ENCODE assay signal across 13 mouse cellular contexts in the genomic region with DNA sequence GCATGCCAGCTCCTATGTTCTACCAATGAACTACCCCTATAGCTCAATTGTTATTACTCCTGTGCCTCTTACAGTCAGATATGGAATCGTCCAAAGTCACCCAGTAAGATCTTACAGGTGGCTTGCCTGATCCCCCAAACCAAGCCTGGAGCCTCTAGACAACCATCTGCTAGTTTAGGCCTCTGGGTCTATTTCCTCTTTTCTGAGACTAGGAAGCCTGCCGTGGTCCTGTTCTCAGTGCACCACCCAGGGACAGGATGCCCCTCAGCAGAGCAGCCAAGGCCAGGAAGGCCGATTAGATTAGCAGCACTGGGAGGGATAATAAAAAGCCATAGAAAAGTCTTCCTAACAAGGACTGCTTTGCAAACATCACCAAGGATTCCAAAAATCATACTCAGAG. TPM values are rescaled to one million over a fixed set of nuclear protein-coding genes. Genes with fewer than 3 reads are reported as not detected.
DNase-seq lines count a peak whose midpoint lies in the region; ATAC-seq and TF ChIP-seq lines count a peak whose summit lies in the region.
"Had no signal": no experiment of that assay in that cellular context is flagged by ENCODE, and none has a peak within 500 bp of the region (broad histone marks: within the 10 kb centered on the region; RNA-seq: fewer than 3 reads in every experiment).

No protein-coding gene starts in this region.

- no peak for DNase-seq in heart, adult 8-10 months (ENCODE audit: low spot score)
- peak; percentile 80 for DNase-seq in midbrain, embryonic 11.5 days (ENCODE audit: low spot score, missing footprints)
- DNase-seq in midbrain, postnatal 0 days (ENCODE audit: low spot score): no peak
- peak; percentile 94 for DNase-seq in MEL (ENCODE audit: low read depth, low spot score)
- no peak for DNase-seq in liver, embryonic 14.5 days (ENCODE audit: low read depth in 3 of 3, low spot score in 3 of 3)
- no peak for DNase-seq in adrenal gland, postnatal 4 days (ENCODE audit: low spot score in 2 of 2)
- DNase-seq in gastrocnemius, postnatal 25 days: no peak
- DNase-seq: adrenal gland, postnatal 14 days; B cell, adult 2 months; cerebellum, postnatal 10 days; right cerebral cortex, postnatal 14 days had no signal

- H3K79me2 ChIP-seq in MEL (ENCODE audit: control insufficient read depth, insufficient read depth, low read length, poor library complexity): peaks cover 13% of the 10 kb centered on the region

- no peaks in the 10 kb centered on the region for H3K9me3 ChIP-seq in heart, embryonic 12.5 days (replicated peaks)
- no peaks in the 10 kb centered on the region for H3K9me3 ChIP-seq in midbrain, embryonic 11.5 days (ENCODE audit: control insufficient read depth, low read length)
- no peaks in the 10 kb centered on the region for H3K9me3 ChIP-seq in midbrain, postnatal 0 days (ENCODE audit: low read length)
- H3K9me3 ChIP-seq in MEL (replicated peaks; ENCODE audit: insufficient read depth, low read length): no peaks in the 10 kb centered on the region
- H3K9me3 ChIP-seq in liver, embryonic 14.5 days (ENCODE audit: control insufficient read depth, low read length): no peaks in the 10 kb centered on the region
- H3K9me3 ChIP-seq: limb, embryonic 12.5 days had no signal

- peaks cover 8% of the 10 kb centered on the region; the same call in 1 of the 2 replicates for H3K36me3 ChIP-seq in heart, embryonic 12.5 days
- no peaks in the 10 kb centered on the region for H3K36me3 ChIP-seq in midbrain, embryonic 11.5 days (ENCODE audit: control insufficient read depth, insufficient read depth, low read length)
- peaks cover 5% of the 10 kb centered on the region; the same call in 1 of the 2 replicates for H3K36me3 ChIP-seq in midbrain, postnatal 0 days (ENCODE audit: insufficient read depth, low read length)
- H3K36me3 ChIP-seq in MEL (ENCODE audit: control insufficient read depth in 1 of 2, insufficient read depth in 2 of 2, low read length in 2 of 2): peaks cover 0 to 20% of the 10 kb centered on the region in 2 experiments; a peak in 2 of 4 replicates
- no peaks in the 10 kb centered on the region for H3K36me3 ChIP-seq in liver, embryonic 14.5 days (replicated peaks; ENCODE audit: control insufficient read depth, insufficient read depth, low read depth)

- no peak overlapping the region for H3K9ac ChIP-seq in heart, embryonic 12.5 days
- H3K9ac ChIP-seq in midbrain, embryonic 11.5 days (ENCODE audit: low read length): no peak overlapping the region
- no peak overlapping the region for H3K9ac ChIP-seq in midbrain, postnatal 0 days (replicated peaks; ENCODE audit: low read length, poor library complexity, severe bottlenecking)
- peak overlapping the region; percentile 87 for H3K9ac ChIP-seq in MEL (ENCODE audit: control insufficient read depth, low read depth, low read length, poor library complexity, severe bottlenecking)
- no peak overlapping the region for H3K9ac ChIP-seq in liver, embryonic 14.5 days (replicated peaks)

- TF ChIP-seq POLR2A in MEL (IDR thresholded peaks at IDR 0.05; ENCODE audit: control insufficient read depth in 1 of 2, insufficient read depth in 1 of 2, low read depth in 1 of 2, low read length in 2 of 2, poor library complexity in 1 of 2): peak in 1 of 2 experiments; percentile 69; a peak in 1 of 4 replicates

- peak in 1 of 2 experiments; percentile 56 for TF ChIP-seq EP300 in MEL (IDR thresholded peaks at IDR 0.05; ENCODE audit: low read depth in 1 of 2, low read length in 2 of 2)
- no peak for TF ChIP-seq EP300 in liver, embryonic 14.5 days (IDR thresholded peaks at IDR 0.05; ENCODE audit: low read depth)

- H3K4me1 ChIP-seq in heart, embryonic 12.5 days (replicated peaks): 0 out of 2 replicates have a peak, but pooled peaks cover 4% of the 10 kb centered on the region
- no peaks in the 10 kb centered on the region for H3K4me1 ChIP-seq in midbrain, embryonic 11.5 days (ENCODE audit: control insufficient read depth, insufficient read depth, low read length)
- H3K4me1 ChIP-seq in midbrain, postnatal 0 days (ENCODE audit: insufficient read depth, low read length): no peaks in the 10 kb centered on the region
- peaks cover 2 to 28% of the 10 kb centered on the region in 2 experiments for H3K4me1 ChIP-seq in MEL (ENCODE audit: control insufficient read depth in 1 of 2, insufficient read depth in 2 of 2, low read length in 2 of 2)
- H3K4me1 ChIP-seq in liver, embryonic 14.5 days (replicated peaks; ENCODE audit: control insufficient read depth in 2 of 2, insufficient read depth in 2 of 2, low read length in 1 of 2): peaks cover 11 to 16% of the 10 kb centered on the region in 2 experiments

- TF ChIP-seq CTCF in midbrain, postnatal 0 days (IDR thresholded peaks at IDR 0.05): no peak
- no peak for TF ChIP-seq CTCF in MEL (IDR thresholded peaks at IDR 0.05 in 2 of 3, conservative IDR thresholded peaks at IDR 0.05 in 1 of 3; ENCODE audit: control insufficient read depth in 1 of 3, insufficient read depth in 1 of 3, low read depth in 2 of 3, low read length in 3 of 3, poor library complexity in 1 of 3, severe bottlenecking in 1 of 3)
- TF ChIP-seq CTCF in liver, embryonic 14.5 days (IDR thresholded peaks at IDR 0.05; ENCODE audit: low read depth): no peak

- H3K4me2 ChIP-seq in heart, embryonic 12.5 days: no peak overlapping the region
- no peak overlapping the region for H3K4me2 ChIP-seq in midbrain, embryonic 11.5 days
- H3K4me2 ChIP-seq in midbrain, postnatal 0 days (ENCODE audit: low read depth, low read length, poor library complexity, severe bottlenecking): no peak overlapping the region
- peak overlapping the region; percentile 74; the same call in 1 of the 2 replicates for H3K4me2 ChIP-seq in liver, embryonic 14.5 days (ENCODE audit: low read depth)

- H3K27me3 ChIP-seq in heart, embryonic 12.5 days (replicated peaks): no peaks in the 10 kb centered on the region
- no peaks in the 10 kb centered on the region for H3K27me3 ChIP-seq in midbrain, embryonic 11.5 days (ENCODE audit: control insufficient read depth, insufficient read depth, low read length)
- no peaks in the 10 kb centered on the region for H3K27me3 ChIP-seq in midbrain, postnatal 0 days (ENCODE audit: insufficient read depth, low read length)
- no peaks in the 10 kb centered on the region for H3K27me3 ChIP-seq in MEL (ENCODE audit: control insufficient read depth in 1 of 2, insufficient read depth in 2 of 2, low read length in 2 of 2)
- H3K27me3 ChIP-seq in liver, embryonic 14.5 days (ENCODE audit: control insufficient read depth, insufficient read depth, low read length): no peaks in the 10 kb centered on the region; the same call in 1 of the 2 replicates
- H3K27me3 ChIP-seq: limb, embryonic 12.5 days had no signal

- 64% methylated on average over 3 of the region's 3 CpGs for WGBS in heart, embryonic 12.5 days
- 90% methylated on average over 3 of the region's 3 CpGs for WGBS in midbrain, embryonic 11.5 days
- WGBS in midbrain, postnatal 0 days: 83% methylated on average over 3 of the region's 3 CpGs
- 11% methylated on average over 3 of the region's 3 CpGs for WGBS in liver, embryonic 14.5 days (ENCODE audit: insufficient replicate concordance)

- peak overlapping the region; percentile 74 for H3K27ac ChIP-seq in heart, embryonic 12.5 days (ENCODE audit: poor library complexity, severe bottlenecking)
- H3K27ac ChIP-seq in midbrain, embryonic 11.5 days (ENCODE audit: low read depth, low read length): no peak overlapping the region
- no peak overlapping the region; the same call in 1 of the 2 replicates for H3K27ac ChIP-seq in midbrain, postnatal 0 days (ENCODE audit: low read depth, low read length)
- peak overlapping the region; percentile 98 for H3K27ac ChIP-seq in MEL (ENCODE audit: control insufficient read depth, low read depth, low read length)
- no peak overlapping the region for H3K27ac ChIP-seq in liver, embryonic 14.5 days

- no peak overlapping the region for H3K4me3 ChIP-seq in heart, embryonic 12.5 days
- H3K4me3 ChIP-seq in midbrain, embryonic 11.5 days (ENCODE audit: low read depth, low read length): no peak overlapping the region
- H3K4me3 ChIP-seq in midbrain, postnatal 0 days (ENCODE audit: low read depth, low read length): no peak overlapping the region
- peak overlapping the region; percentile 61; a peak in 3 of 4 replicates for H3K4me3 ChIP-seq in MEL (ENCODE audit: control insufficient read depth in 1 of 2, insufficient read depth in 1 of 2, low read depth in 2 of 2, low read length in 2 of 2)
- no peak overlapping the region for H3K4me3 ChIP-seq in liver, embryonic 14.5 days (ENCODE audit: insufficient read depth in 1 of 2, low read depth in 2 of 2, low read length in 2 of 2)

- TF ChIP-seq RAD21 in MEL (IDR thresholded peaks at IDR 0.05; ENCODE audit: low read depth, low read length): no peak

- ATAC-seq in heart, embryonic 12.5 days (ENCODE audit: insufficient number of reproducible peaks, low FRiP score): no peak
- ATAC-seq in midbrain, embryonic 11.5 days (ENCODE audit: low FRiP score): no peak
- no peak for ATAC-seq in midbrain, postnatal 0 days (ENCODE audit: low FRiP score)
- ATAC-seq in liver, embryonic 14.5 days (ENCODE audit: insufficient read depth): no peak

RNA-seq across cellular contexts. Expression of gene Wdr34, which starts 1.1 kb away (rescaled TPM):
- polyA plus RNA-seq in heart, embryonic 12.5 days (2016; fragmentation: Nextera tagmentation; extraction: Ambion mirVana): 15.8 and 15.9 TPM in 2 replicates
- total RNA-seq in heart, adult 8-10 months (2022): 1 to 10 TPM; 6.5 to 9.2 (median 7.8) TPM
- 25.5 and 25.9 TPM in 2 replicates for polyA plus RNA-seq in midbrain, embryonic 11.5 days (2014; fragmentation: Nextera tagmentation; extraction: Ambion mirVana)
- 87.3 and 96.1 TPM in 2 replicates for total RNA-seq in midbrain, postnatal 0 days (2014; rRNA removed)
- 76.2 and 82.7 TPM in 2 replicates for polyA plus RNA-seq in midbrain, postnatal 0 days (2015; fragmentation: Nextera tagmentation; extraction: Ambion mirVana)
- total RNA-seq in MEL (2012; rRNA removed): 49.3 and 53.1 TPM in 2 replicates
- 10 to 100 TPM in 1 of 2 experiments, not detected in 1; 78.3 TPM for polyA plus RNA-seq in MEL (2012; ENCODE audit: insufficient read depth in 1 of 2, insufficient read length in 2 of 2, low read depth in 1 of 2, low replicate concordance in 2 of 2, missing spikeins in 1 of 2)
- polyA plus RNA-seq in liver, embryonic 14.5 days (2012; rRNA removed): 5.6 and 5.8 TPM in 2 replicates
- polyA plus RNA-seq in liver, embryonic 14.5 days (2014; fragmentation: Nextera tagmentation; extraction: Ambion mirVana): 6.0 and 6.8 TPM in 2 replicates
- 10 to 100 TPM; 35.9 to 39.2 TPM for total RNA-seq in adrenal gland, postnatal 4 days (2021)
- 1 to 10 TPM; 3.3 to 3.4 TPM for total RNA-seq in gastrocnemius, postnatal 25 days (2021)

RNA-seq across cellular contexts. Expression of gene Set, which starts 7.3 kb away (rescaled TPM):
- 297 and 306 TPM in 2 replicates for polyA plus RNA-seq in heart, embryonic 12.5 days (2016; fragmentation: Nextera tagmentation; extraction: Ambion mirVana)
- total RNA-seq in heart, adult 8-10 months (2022): 100 to 1,000 TPM in 2 of 4 experiments, 10 to 100 TPM in 2; 98.3 to 109 (median 100) TPM
- polyA plus RNA-seq in midbrain, embryonic 11.5 days (2014; fragmentation: Nextera tagmentation; extraction: Ambion mirVana): 741 and 754 TPM in 2 replicates
- total RNA-seq in midbrain, postnatal 0 days (2014; rRNA removed): 190 and 269 TPM in 2 replicates
- 302 and 345 TPM in 2 replicates for polyA plus RNA-seq in midbrain, postnatal 0 days (2015; fragmentation: Nextera tagmentation; extraction: Ambion mirVana)
- total RNA-seq in MEL (2012; rRNA removed): 580 and 633 TPM in 2 replicates
- polyA plus RNA-seq in MEL (2012; ENCODE audit: insufficient read depth in 1 of 2, insufficient read length in 2 of 2, low read depth in 1 of 2, low replicate concordance in 2 of 2, missing spikeins in 1 of 2): 100 to 1,000 TPM; 250 to 973 TPM
- polyA plus RNA-seq in liver, embryonic 14.5 days (2012; rRNA removed): 56.1 and 159 TPM in 2 replicates
- polyA plus RNA-seq in liver, embryonic 14.5 days (2014; fragmentation: Nextera tagmentation; extraction: Ambion mirVana): 179 and 189 TPM in 2 replicates
- 100 to 1,000 TPM; 326 to 328 TPM for total RNA-seq in adrenal gland, postnatal 4 days (2021)
- 10 to 100 TPM; 75.4 to 85.1 TPM for total RNA-seq in gastrocnemius, postnatal 25 days (2021)

RNA-seq across cellular contexts. Expression of gene Pkn3, which starts 27.7 kb away (rescaled TPM):
- 19.6 and 21.5 TPM in 2 replicates for polyA plus RNA-seq in heart, embryonic 12.5 days (2016; fragmentation: Nextera tagmentation; extraction: Ambion mirVana)
- 10 to 100 TPM in 2 of 4 experiments, 1 to 10 TPM in 2; 9.0 to 11.2 (median 10.1) TPM for total RNA-seq in heart, adult 8-10 months (2022)
- polyA plus RNA-seq in midbrain, embryonic 11.5 days (2014; fragmentation: Nextera tagmentation; extraction: Ambion mirVana): 6.4 and 8.4 TPM in 2 replicates
- total RNA-seq in midbrain, postnatal 0 days (2014; rRNA removed): 1.7 and 2.4 TPM in 2 replicates
- polyA plus RNA-seq in midbrain, postnatal 0 days (2015; fragmentation: Nextera tagmentation; extraction: Ambion mirVana): 0.73 and 1.2 TPM in 2 replicates
- 2.0 and 2.9 TPM in 2 replicates for total RNA-seq in MEL (2012; rRNA removed)
- polyA plus RNA-seq in MEL (2012; ENCODE audit: insufficient read depth in 1 of 2, insufficient read length in 2 of 2, low read depth in 1 of 2, low replicate concordance in 2 of 2, missing spikeins in 1 of 2): 1 to 10 TPM in 1 of 2 experiments, not detected in 1; 5.8 TPM
- polyA plus RNA-seq in liver, embryonic 14.5 days (2012; rRNA removed): 3.0 and 3.5 TPM in 2 replicates
- 1.8 and 2.0 TPM in 2 replicates for polyA plus RNA-seq in liver, embryonic 14.5 days (2014; fragmentation: Nextera tagmentation; extraction: Ambion mirVana)
- total RNA-seq in adrenal gland, postnatal 4 days (2021): 10 to 100 TPM; 11.4 to 12.4 TPM
- total RNA-seq in gastrocnemius, postnatal 25 days (2021): 1 to 10 TPM; 3.8 to 5.4 TPM

RNA-seq across cellular contexts. Expression of gene Zdhhc12, which starts 43.6 kb away (rescaled TPM):
- polyA plus RNA-seq in heart, embryonic 12.5 days (2016; fragmentation: Nextera tagmentation; extraction: Ambion mirVana): 49.8 and 50.4 TPM in 2 replicates
- 1 to 10 TPM; 2.3 to 4.1 (median 3.6) TPM for total RNA-seq in heart, adult 8-10 months (2022)
- 28.0 and 30.6 TPM in 2 replicates for polyA plus RNA-seq in midbrain, embryonic 11.5 days (2014; fragmentation: Nextera tagmentation; extraction: Ambion mirVana)
- 17.7 and 30.7 TPM in 2 replicates for total RNA-seq in midbrain, postnatal 0 days (2014; rRNA removed)
- polyA plus RNA-seq in midbrain, postnatal 0 days (2015; fragmentation: Nextera tagmentation; extraction: Ambion mirVana): 23.8 and 28.9 TPM in 2 replicates
- 22.6 and 25.1 TPM in 2 replicates for total RNA-seq in MEL (2012; rRNA removed)
- polyA plus RNA-seq in MEL (2012; ENCODE audit: insufficient read depth in 1 of 2, insufficient read length in 2 of 2, low read depth in 1 of 2, low replicate concordance in 2 of 2, missing spikeins in 1 of 2): 10 to 100 TPM in 1 of 2 experiments, not detected in 1; 42.1 TPM
- 23.4 and 25.5 TPM in 2 replicates for polyA plus RNA-seq in liver, embryonic 14.5 days (2012; rRNA removed)
- 17.4 and 21.5 TPM in 2 replicates for polyA plus RNA-seq in liver, embryonic 14.5 days (2014; fragmentation: Nextera tagmentation; extraction: Ambion mirVana)
- total RNA-seq in adrenal gland, postnatal 4 days (2021): 10 to 100 TPM; 17.5 to 18.5 TPM
- total RNA-seq in gastrocnemius, postnatal 25 days (2021): 1 to 10 TPM; 2.4 to 3.1 TPM

Comparison
In these comparisons a context has a peak if more than half of its experiments do, and no peak if none do; other contexts are left out.
1. DNase-seq: peak in midbrain, embryonic 11.5 days (single experiment) and MEL (single experiment); none in heart, adult 8-10 months (single experiment), midbrain, postnatal 0 days (single experiment), liver, embryonic 14.5 days (0 of 3), adrenal gland, postnatal 4 days (0 of 2) and gastrocnemius, postnatal 25 days (single experiment).
2. H3K27ac ChIP-seq: peak in heart, embryonic 12.5 days (single experiment) and MEL (single experiment); none in midbrain, embryonic 11.5 days (single experiment), midbrain, postnatal 0 days (single experiment) and liver, embryonic 14.5 days (single experiment).
3. H3K4me3 ChIP-seq: peak in MEL (2 of 2); none in heart, embryonic 12.5 days (single experiment), midbrain, embryonic 11.5 days (single experiment), midbrain, postnatal 0 days (single experiment) and liver, embryonic 14.5 days (0 of 2).